Mouse (Mus musculus) kidney, embryonic 14.5 days (tissue): ENCODE measurements around the gene Cmah. TPM values are rescaled to one million over a fixed set of nuclear protein-coding genes. Genes with fewer than 3 reads are reported as not detected.

ENCODE experiments used
- ATAC-seq: fragments of 200-750 bp; cut with Nextera tagmentation; 2 replicates; pipeline ENCODE4 v1.8.0; 2017; ENCODE audit warnings: moderate number of reproducible peaks, mild to moderate bottlenecking, moderate TSS enrichment, moderate library complexity; ENCODE audit not compliant: low FRiP score, low TSS enrichment
- H3K27ac ChIP-seq: fragments of 300-500 bp; sonication (generic); 2 replicates; pipeline ENCODE4 v1.5.1; 2014; ENCODE audit warnings: low read depth, mild to moderate bottlenecking, low read length, moderate library complexity, mixed read lengths
- H3K27me3 ChIP-seq: fragments of 300-500 bp; sonication (generic); 2 replicates; pipeline ENCODE4 v1.6.1; 2014; ENCODE audit warnings: mild to moderate bottlenecking, low read length; ENCODE audit not compliant: control insufficient read depth, insufficient read depth
- H3K36me3 ChIP-seq: fragments of 300-500 bp; sonication (generic); 2 replicates; pipeline ENCODE4 v1.6.1; 2014; ENCODE audit warnings: low read length, mixed read lengths; ENCODE audit not compliant: control insufficient read depth, insufficient read depth
- H3K4me1 ChIP-seq: fragments of 300-500 bp; sonication (generic); 2 replicates; pipeline ENCODE4 v1.6.1; 2014; ENCODE audit warnings: low read length, mixed read lengths; ENCODE audit not compliant: control insufficient read depth, insufficient read depth
- H3K4me2 ChIP-seq: fragments of 300-500 bp; sonication (generic); replicated peaks from 2 replicates; pipeline ENCODE4 v1.6.1; 2014; ENCODE audit warnings: low read depth, mild to moderate bottlenecking, low read length
- H3K4me3 ChIP-seq: fragments of 300-500 bp; sonication (generic); 2 replicates; pipeline ENCODE4 v1.5.1; 2014; ENCODE audit warnings: mild to moderate bottlenecking, low read length
- H3K9ac ChIP-seq: fragments of 300-500 bp; sonication (generic); 2 replicates; pipeline ENCODE4 v1.6.1; 2014; ENCODE audit warnings: low read depth, mild to moderate bottlenecking, low read length, moderate library complexity
- H3K9me3 ChIP-seq: fragments of 300-500 bp; sonication (generic); 2 replicates; pipeline ENCODE4 v1.6.1; 2016; ENCODE audit warnings: low read length; ENCODE audit not compliant: control insufficient read depth
- WGBS: fragments of 180-500 bp; shearing (Covaris S2); extraction: QIAGEN DNeasy Blood & Tissue Kit; methylation state at CpG from one replicate; pipeline ENCODE4 v1.1.7; 2014; 5-methylcytosine and 5-hydroxymethylcytosine counted together
- polyA plus RNA-seq: library from polyadenylated mRNA; unstranded; fragments of >200 nt; fragmentation: Nextera tagmentation; extraction: Ambion mirVana; gene quantifications from 2 replicates; pipeline ENCODE4 v1.2.1, GENCODE M21; 2014

The Cmah gene
- polyA plus RNA-seq, 1 experiment from 2014 or later: 1.2 TPM

- no peaks in the 10 kb centered on the region for H3K27me3 ChIP-seq
- H3K4me1 ChIP-seq: no peaks in the 10 kb centered on the region
- H3K4me3 ChIP-seq: no peak overlapping the region
- no peak for ATAC-seq
- WGBS: 49% methylated on average over 5 of the region's 5 CpGs
- no peak overlapping the region for H3K4me2 ChIP-seq
- no peaks in the 10 kb centered on the region for H3K36me3 ChIP-seq
- H3K27ac ChIP-seq: no peak overlapping the region
- no peaks in the 10 kb centered on the region for H3K9me3 ChIP-seq
- no peak overlapping the region for H3K9ac ChIP-seq
Observed at GRCm38 (mm10) chr13:24487061-24487460, 159.9 kb downstream of the Cmah start.

GRCm38 (mm10) chr13:24487546-24487945 lies 160.3 kb downstream of the Cmah start:
- Histone ChIP-seq H3K4me3 (no peak overlapping the region), H3K27me3 (no peaks in the 10 kb centered on the region), H3K4me2 (no peak overlapping the region), H3K27ac (no peak overlapping the region), H3K4me1 (no peaks in the 10 kb centered on the region), H3K9ac (no peak overlapping the region), H3K9me3 (no peaks in the 10 kb centered on the region), H3K36me3 (no peaks in the 10 kb centered on the region)
- WGBS: 77% methylated on average over 5 of the region's 5 CpGs
- ATAC-seq: no peak

GRCm38 (mm10) chr13:24488526-24489070 lies 161.4 kb downstream of the Cmah start:
- H3K27ac ChIP-seq: no peak overlapping the region
- H3K4me2 ChIP-seq: no peak overlapping the region
- ATAC-seq: no peak
- H3K27me3 ChIP-seq: no peaks in the 10 kb centered on the region
- H3K9me3 ChIP-seq: no peaks in the 10 kb centered on the region
- H3K36me3 ChIP-seq: no peaks in the 10 kb centered on the region
- WGBS: 91% methylated on average over 4 of the region's 4 CpGs
- H3K4me1 ChIP-seq: no peaks in the 10 kb centered on the region
- H3K9ac ChIP-seq: no peak overlapping the region
- no peak overlapping the region for H3K4me3 ChIP-seq

GRCm38 (mm10) chr13:24489515-24489914 lies 162.3 kb downstream of the Cmah start:
- WGBS: 91% methylated on average over 3 of the region's 3 CpGs

GRCm38 (mm10) chr13:24490041-24490440 lies 162.8 kb downstream of the Cmah start:
- H3K27ac ChIP-seq: no peak overlapping the region
- H3K9me3 ChIP-seq: no peaks in the 10 kb centered on the region
- H3K27me3 ChIP-seq: no peaks in the 10 kb centered on the region
- H3K4me3 ChIP-seq: no peak overlapping the region
- no peaks in the 10 kb centered on the region for H3K4me1 ChIP-seq
- H3K9ac ChIP-seq: no peak overlapping the region
- no peaks in the 10 kb centered on the region for H3K36me3 ChIP-seq
- WGBS: 64% methylated on average over 3 of the region's 3 CpGs
- no peak overlapping the region for H3K4me2 ChIP-seq
- ATAC-seq: no peak

More at GRCm38 (mm10) chr13:24489515-24489914, 162.3 kb downstream of the Cmah start:
- Histone ChIP-seq H3K4me3 (no peak overlapping the region), H3K27me3 (no peaks in the 10 kb centered on the region), H3K9me3 (no peaks in the 10 kb centered on the region), H3K36me3 (no peaks in the 10 kb centered on the region), H3K27ac (no peak overlapping the region), H3K4me1 (no peaks in the 10 kb centered on the region), H3K4me2 (no peak overlapping the region), H3K9ac (no peak overlapping the region)
- no peak for ATAC-seq

- H3K27ac ChIP-seq: no peak overlapping the region
- no peak overlapping the region for H3K9ac ChIP-seq
- H3K4me2 ChIP-seq: no peak overlapping the region
- H3K36me3 ChIP-seq: no peaks in the 10 kb centered on the region
- no peak for ATAC-seq
- 82% methylated on average over 3 of the region's 3 CpGs for WGBS
- no peak overlapping the region for H3K4me3 ChIP-seq
- H3K4me1 ChIP-seq: no peaks in the 10 kb centered on the region
- no peaks in the 10 kb centered on the region for H3K9me3 ChIP-seq
- no peaks in the 10 kb centered on the region for H3K27me3 ChIP-seq
Observed at GRCm38 (mm10) chr13:24491101-24491500, 163.9 kb downstream of the Cmah start.

GRCm38 (mm10) chr13:24493784-24494183 lies 166.6 kb downstream of the Cmah start:
- no peak overlapping the region for H3K27ac ChIP-seq
- no peak overlapping the region for H3K4me3 ChIP-seq
- no peaks in the 10 kb centered on the region for H3K9me3 ChIP-seq
- no peak overlapping the region for H3K4me2 ChIP-seq
- no peak for ATAC-seq
- WGBS: 84% methylated on average over 3 of the region's 3 CpGs
- H3K9ac ChIP-seq: no peak overlapping the region
- H3K27me3 ChIP-seq: no peaks in the 10 kb centered on the region
- no peaks in the 10 kb centered on the region for H3K4me1 ChIP-seq
- H3K36me3 ChIP-seq: no peaks in the 10 kb centered on the region

GRCm38 (mm10) chr13:24496353-24496752 lies 169.1 kb downstream of the Cmah start:
- H3K27me3 ChIP-seq: no peaks in the 10 kb centered on the region
- no peak for ATAC-seq
- H3K27ac ChIP-seq: no peak overlapping the region
- H3K9ac ChIP-seq: no peak overlapping the region
- H3K9me3 ChIP-seq: no peaks in the 10 kb centered on the region
- no peak overlapping the region for H3K4me2 ChIP-seq
- no peaks in the 10 kb centered on the region for H3K4me1 ChIP-seq
- 87% methylated on average over 5 of the region's 5 CpGs for WGBS
- H3K36me3 ChIP-seq: no peaks in the 10 kb centered on the region
- no peak overlapping the region for H3K4me3 ChIP-seq

GRCm38 (mm10) chr13:24497001-24497400 lies 169.8 kb downstream of the Cmah start:
- Histone ChIP-seq H3K4me1 (no peaks in the 10 kb centered on the region), H3K36me3 (no peaks in the 10 kb centered on the region), H3K27me3 (no peaks in the 10 kb centered on the region), H3K4me3 (no peak overlapping the region), H3K9me3 (no peaks in the 10 kb centered on the region), H3K4me2 (no peak overlapping the region), H3K9ac (no peak overlapping the region), H3K27ac (no peak overlapping the region)
- ATAC-seq: no peak
- 73% methylated on average over 12 of the region's 12 CpGs for WGBS
